Comparison of ENCODE assay signal across 31 mouse cellular contexts in genomic region chr16:90468286-90468685, GRCm38 (mm10).
DNase-seq lines count a peak whose midpoint lies in the region; ATAC-seq lines count a peak whose summit lies in the region.
"Had no signal": no experiment of that assay in that cellular context is flagged by ENCODE, and none has a peak within 500 bp of the region (broad histone marks: within the 10 kb centered on the region; RNA-seq: fewer than 3 reads in every experiment).

No protein-coding gene starts in this region.

- 0 out of 2 replicates have a peak, but pooled peaks have one; percentile 21 for ATAC-seq in heart, embryonic 16.5 days (replicated peaks; ENCODE audit: extremely low read depth, insufficient read depth, low FRiP score)
- ATAC-seq in heart, embryonic 11.5 days (replicated peaks; ENCODE audit: insufficient number of reproducible peaks, low FRiP score, low TSS enrichment): no peak
- no peak for ATAC-seq in stomach, embryonic 15.5 days (ENCODE audit: insufficient read depth, low FRiP score, low read depth)
- ATAC-seq: forebrain, embryonic 15.5 days; hindbrain, postnatal 0 days; intestine, embryonic 15.5 days; Patski had no signal

- peaks cover 6% of the 10 kb centered on the region; the same call in 1 of the 2 replicates for H3K4me1 ChIP-seq in heart, embryonic 16.5 days (ENCODE audit: control insufficient read depth, insufficient read depth, low read length)
- H3K4me1 ChIP-seq in heart, embryonic 11.5 days (ENCODE audit: control insufficient read depth, insufficient read depth, low read length): 0 out of 2 replicates have a peak, but pooled peaks cover 4% of the 10 kb centered on the region
- H3K4me1 ChIP-seq in embryonic facial prominence, embryonic 10.5 days: no peaks in the 10 kb centered on the region; the same call in 1 of the 2 replicates
- H3K4me1 ChIP-seq in stomach, embryonic 15.5 days: no peaks in the 10 kb centered on the region
- H3K4me1 ChIP-seq: forebrain, embryonic 15.5 days; hindbrain, embryonic 12.5 days; intestine, embryonic 15.5 days; megakaryocyte, embryonic 14.5 days; midbrain, embryonic 12.5 days had no signal

- H3K4me2 ChIP-seq in heart, embryonic 16.5 days (ENCODE audit: low read depth, low read length): no peak overlapping the region
- H3K4me2 ChIP-seq in heart, embryonic 11.5 days: no peak overlapping the region
- no peak overlapping the region for H3K4me2 ChIP-seq in stomach, embryonic 15.5 days
- H3K4me2 ChIP-seq: forebrain, embryonic 15.5 days; heart, embryonic 15.5 days; hindbrain, embryonic 12.5 days; intestine, embryonic 15.5 days; liver, embryonic 11.5 days; lung, embryonic 15.5 days; midbrain, embryonic 12.5 days had no signal

- peaks cover 23% of the 10 kb centered on the region for H3K36me3 ChIP-seq in heart, embryonic 16.5 days (ENCODE audit: control insufficient read depth, insufficient read depth)
- H3K36me3 ChIP-seq in heart, embryonic 11.5 days (ENCODE audit: control insufficient read depth, insufficient read depth, low read length): peaks cover 43% of the 10 kb centered on the region
- peaks cover 98% of the 10 kb centered on the region for H3K36me3 ChIP-seq in embryonic facial prominence, embryonic 10.5 days (replicated peaks)
- H3K36me3 ChIP-seq in stomach, embryonic 15.5 days: peaks cover 26% of the 10 kb centered on the region; the same call in 1 of the 2 replicates
- H3K36me3 ChIP-seq: G1E had no signal

- no peak overlapping the region for H3K4me3 ChIP-seq in heart, embryonic 16.5 days (ENCODE audit: low read length)
- no peak overlapping the region for H3K4me3 ChIP-seq in heart, embryonic 11.5 days (ENCODE audit: low read depth, low read length)
- H3K4me3 ChIP-seq in embryonic facial prominence, embryonic 10.5 days: no peak overlapping the region
- H3K4me3 ChIP-seq in stomach, embryonic 15.5 days (replicated peaks): no peak overlapping the region
- H3K4me3 ChIP-seq: forebrain, embryonic 10.5 days; forebrain, embryonic 15.5 days; gastrocnemius, adult 2 months; heart, embryonic 15.5 days; hindbrain, embryonic 12.5 days; intestine, embryonic 15.5 days; lung, embryonic 15.5 days; megakaryocyte, embryonic 14.5 days; midbrain, embryonic 12.5 days had no signal

- 80% methylated on average over 5 of the region's 5 CpGs for WGBS in heart, embryonic 16.5 days
- WGBS in heart, embryonic 11.5 days (ENCODE audit: insufficient replicate concordance): 92% methylated on average over 5 of the region's 5 CpGs
- 86% methylated on average over 5 of the region's 5 CpGs for WGBS in embryonic facial prominence, embryonic 10.5 days
- 79% methylated on average over 5 of the region's 5 CpGs for WGBS in stomach, embryonic 15.5 days

- peak; percentile 43 for DNase-seq in embryonic facial prominence, embryonic 10.5 days (ENCODE audit: low spot score)
- peak; percentile 54 for DNase-seq in gonadal fat pad, adult 2 months (ENCODE audit: low read depth)
- DNase-seq in thymus, postnatal 36 days: no peak
- DNase-seq in layer of hippocampus, postnatal 14 days (ENCODE audit: low spot score in 2 of 2): no peak
- DNase-seq in retina, postnatal 1 day: no peak
- DNase-seq: adrenal gland, postnatal 10 days; cerebellum, adult 11 months; cerebellum, adult 9-11 months; gastrocnemius, adult 2 months; heart, postnatal 36 days; kidney, adult 8-10 months; kidney, postnatal 4 days; lung, postnatal 36 days; right cerebral cortex, postnatal 25 days; spleen, adult 18-20 months had no signal

- no peak overlapping the region for H3K9ac ChIP-seq in heart, embryonic 16.5 days (ENCODE audit: low read length)
- H3K9ac ChIP-seq in heart, embryonic 11.5 days (ENCODE audit: low read depth, low read length): no peak overlapping the region
- H3K9ac ChIP-seq in stomach, embryonic 15.5 days: no peak overlapping the region
- H3K9ac ChIP-seq: forebrain, embryonic 15.5 days; heart, embryonic 15.5 days; hindbrain, embryonic 12.5 days; intestine, embryonic 15.5 days; lung, embryonic 15.5 days; midbrain, embryonic 12.5 days had no signal

- 0 out of 2 replicates have a peak overlapping the region, but pooled peaks have one; percentile 0 for H3K27ac ChIP-seq in heart, embryonic 16.5 days (ENCODE audit: low read length)
- no peak overlapping the region for H3K27ac ChIP-seq in heart, embryonic 11.5 days (ENCODE audit: low read depth, low read length)
- no peak overlapping the region for H3K27ac ChIP-seq in embryonic facial prominence, embryonic 10.5 days (replicated peaks)
- peak overlapping the region; percentile 69 for H3K27ac ChIP-seq in stomach, embryonic 15.5 days
- H3K27ac ChIP-seq: forebrain, embryonic 10.5 days; forebrain, embryonic 15.5 days; gastrocnemius, adult 2 months; heart, embryonic 15.5 days; hindbrain, embryonic 12.5 days; hindbrain, postnatal 0 days; intestine, embryonic 15.5 days; kidney, postnatal 0 days; lung, embryonic 15.5 days; midbrain, embryonic 12.5 days had no signal

- H3K9me3 ChIP-seq in heart, embryonic 16.5 days (replicated peaks; ENCODE audit: control insufficient read depth, low read length): peaks cover 8% of the 10 kb centered on the region
- H3K9me3 ChIP-seq in heart, embryonic 11.5 days (replicated peaks; ENCODE audit: control insufficient read depth, low read length): no peaks in the 10 kb centered on the region
- H3K9me3 ChIP-seq in embryonic facial prominence, embryonic 10.5 days: peaks cover 4% of the 10 kb centered on the region; the same call in 1 of the 2 replicates
- no peaks in the 10 kb centered on the region for H3K9me3 ChIP-seq in stomach, embryonic 15.5 days
- H3K9me3 ChIP-seq: heart, embryonic 15.5 days; intestine, embryonic 15.5 days; lung, embryonic 15.5 days had no signal

- no peaks in the 10 kb centered on the region for H3K27me3 ChIP-seq in heart, embryonic 16.5 days (ENCODE audit: control insufficient read depth, insufficient read depth, low read length)
- no peaks in the 10 kb centered on the region for H3K27me3 ChIP-seq in heart, embryonic 11.5 days (ENCODE audit: control insufficient read depth, insufficient read depth, low read length)
- H3K27me3 ChIP-seq in embryonic facial prominence, embryonic 10.5 days (replicated peaks; ENCODE audit: low read depth, poor library complexity, severe bottlenecking): no peaks in the 10 kb centered on the region
- no peaks in the 10 kb centered on the region for H3K27me3 ChIP-seq in stomach, embryonic 15.5 days (replicated peaks)
- H3K27me3 ChIP-seq: forebrain, embryonic 15.5 days; heart, embryonic 15.5 days; hindbrain, embryonic 12.5 days; intestine, embryonic 15.5 days; lung, embryonic 15.5 days; megakaryocyte, embryonic 14.5 days; midbrain, embryonic 12.5 days; Patski had no signal

Comparison
In these comparisons a context has a peak if more than half of its experiments do, and no peak if none do; other contexts are left out.
1. H3K27ac ChIP-seq: peak in heart, embryonic 16.5 days (single experiment) and stomach, embryonic 15.5 days (single experiment); none in heart, embryonic 11.5 days (single experiment) and embryonic facial prominence, embryonic 10.5 days (single experiment).
2. DNase-seq: peak in embryonic facial prominence, embryonic 10.5 days (single experiment) and gonadal fat pad, adult 2 months (single experiment); none in thymus, postnatal 36 days (0 of 2), layer of hippocampus, postnatal 14 days (0 of 2) and retina, postnatal 1 day (single experiment).